Mouse (Mus musculus) CD8-positive naive resting alpha-beta T cell, adult 57 days (primary cell): ENCODE measurements around the gene Stub1. TPM values are rescaled to one million over a fixed set of nuclear protein-coding genes. Genes with fewer than 3 reads are reported as not detected.

ENCODE experiments used
- total RNA-seq: library from RNA; stranded (reverse); gene quantifications from one replicate; pipeline ENCODE4 v1.2.4, GENCODE M21; 2023

The Stub1 gene
- total RNA-seq, 1 experiment from 2014 or later, result 61.9 TPM

Other genes with a start within 250 kb of the Stub1 start
- not detected for gene Gng13, start 116.2 kb downstream of the Stub1 start, total RNA-seq
- gene Chtf18, start 106.0 kb downstream of the Stub1 start, total RNA-seq, result 10.9 TPM
- gene Rpusd1, start 105.7 kb downstream of the Stub1 start, total RNA-seq, result 4.2 TPM
- gene Mslnl, start 97.4 kb downstream of the Stub1 start, total RNA-seq, result not detected
- not detected for gene Msln, start 79.0 kb downstream of the Stub1 start, total RNA-seq
- gene Narfl, start 59.6 kb downstream of the Stub1 start, total RNA-seq, result 26.5 TPM
- gene Haghl, start 47.7 kb downstream of the Stub1 start, total RNA-seq, result 21.2 TPM
- gene Ccdc78, start 46.8 kb downstream of the Stub1 start, total RNA-seq, result not detected
- 44.7 TPM for gene Fam173a, start 40.5 kb downstream of the Stub1 start, total RNA-seq
- not detected for gene AC134908.4, start 37.7 kb downstream of the Stub1 start, total RNA-seq
- gene Metrn, start 36.3 kb downstream of the Stub1 start, total RNA-seq, result 22.7 TPM
- gene Fbxl16, start 24.3 kb downstream of the Stub1 start, total RNA-seq, result not detected
- 22.7 TPM for gene Wdr24, start 9.8 kb downstream of the Stub1 start, total RNA-seq
- 32.0 TPM for gene Jmjd8, start 4.5 kb downstream of the Stub1 start, total RNA-seq
- gene Rhbdl1, start 3.9 kb upstream of the Stub1 start, total RNA-seq, result 7.2 TPM
- 9.9 TPM for gene Gm20683, start 8.4 kb upstream of the Stub1 start, total RNA-seq
- 72.3 TPM for gene Rhot2, start 11.4 kb upstream of the Stub1 start, total RNA-seq
- gene Wdr90, start 28.1 kb upstream of the Stub1 start, total RNA-seq, result 28.9 TPM
- gene Mcrip2, start 35.4 kb upstream of the Stub1 start, total RNA-seq, result 8.2 TPM
- gene Mettl26, start 41.7 kb upstream of the Stub1 start, total RNA-seq, result 29.2 TPM
- gene Wfikkn1, start 47.5 kb upstream of the Stub1 start, total RNA-seq, result 5.9 TPM
- 23.6 TPM for gene Rab40c, start 86.3 kb upstream of the Stub1 start, total RNA-seq
- 55.6 TPM for gene Pigq, start 111.5 kb upstream of the Stub1 start, total RNA-seq
- gene Nhlrc4, start 111.6 kb upstream of the Stub1 start, total RNA-seq, result not detected
- not detected for gene A930017K11Rik, start 119.2 kb upstream of the Stub1 start, total RNA-seq
- gene Capn15, start 152.4 kb upstream of the Stub1 start, total RNA-seq, result 39.1 TPM
- 13.4 TPM for gene Rab11fip3, start 236.2 kb upstream of the Stub1 start, total RNA-seq